Mouse (Mus musculus): ENCODE results near the gene Alg14. TPM values are rescaled to one million over a fixed set of nuclear protein-coding genes. Genes with fewer than 3 reads are reported as not detected.

The Alg14 gene
- total and polyA plus RNA-seq, 3 experiments, result 6.0 to 10.2 (median 6.3) TPM

DNA sequence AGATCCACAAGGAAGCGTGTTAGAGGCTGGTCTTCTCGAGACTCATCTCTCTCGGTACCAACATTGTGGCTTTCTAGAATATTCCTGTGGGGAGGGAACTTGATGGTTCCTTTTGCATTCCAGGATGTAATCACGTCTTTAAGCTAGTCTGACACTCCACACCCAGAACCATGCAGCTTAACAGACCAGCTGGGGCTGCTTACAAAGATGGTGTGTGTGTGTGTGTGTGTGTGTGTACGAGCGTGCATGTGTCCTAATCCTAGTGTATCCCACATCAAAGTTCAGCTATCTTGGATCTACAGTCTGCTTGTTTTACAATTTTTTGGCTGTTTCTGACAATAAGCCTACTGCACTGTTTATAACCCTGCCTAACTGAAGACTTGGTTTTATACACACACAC is 105.4 kb downstream of the Alg14 start:
- in situ Hi-C loops (cut with MboI; ENCODE audit: low pct_ligation_motif_present, low pct_unique_long_range_greater_than_20kb, low sequenced_read_pairs) (no loop called here), dilution Hi-C loops (cut with MboI; ENCODE audit: extremely low pct_ligation_motif_present, extremely low pct_unique_long_range_greater_than_20kb, low sequenced_read_pairs) (no loop called here)
- no peaks in the 10 kb centered on the region; a peak in 1 of 4 replicates for H3K4me1 ChIP-seq (ENCODE audit: control insufficient read depth in 1 of 2, insufficient read depth in 2 of 2)
- H3K4me2 ChIP-seq (ENCODE audit: insufficient read depth, low read depth, poor library complexity, severe bottlenecking), result no peak overlapping the region
- H3K27ac ChIP-seq (ENCODE audit: insufficient read depth, low read depth), result no peak overlapping the region
- H3K9me3 ChIP-seq (replicated peaks; ENCODE audit: low read length), result no peaks in the 10 kb centered on the region
- H3K27me3 ChIP-seq (replicated peaks), result no peaks in the 10 kb centered on the region
- H3K9ac ChIP-seq (ENCODE audit: insufficient read depth, low read depth), result no peak overlapping the region
- no peak for TF ChIP-seq KAT2A (IDR thresholded peaks at IDR 0.05; ENCODE audit: insufficient replicate concordance, low read length)
- no peak for TF ChIP-seq ETS1 (conservative IDR thresholded peaks at IDR 0.05; ENCODE audit: low read depth, low read length)
- no peak for TF ChIP-seq NELFE (IDR thresholded peaks at IDR 0.05; ENCODE audit: low read depth, low read length)
- no peak for TF ChIP-seq MXI1 (IDR thresholded peaks at IDR 0.05; ENCODE audit: low read depth, low read length)
- TF ChIP-seq ZNF384 (IDR thresholded peaks at IDR 0.05; ENCODE audit: low read depth, low read length), result no peak
- TF ChIP-seq JUN (IDR thresholded peaks at IDR 0.05; ENCODE audit: insufficient read depth, low read depth, low read length), result no peak
- no peak for TF ChIP-seq GABPA (IDR thresholded peaks at IDR 0.05; ENCODE audit: insufficient replicate concordance, low read depth, low read length)
- no peak for TF ChIP-seq E2F4 (IDR thresholded peaks at IDR 0.05; ENCODE audit: insufficient replicate concordance, low read depth, low read length)
- no peak for TF ChIP-seq USF2 (conservative IDR thresholded peaks at IDR 0.05; ENCODE audit: low read depth, low read length)
- no peak for TF ChIP-seq MAX (IDR thresholded peaks at IDR 0.05; ENCODE audit: low read length)
- no peak for TF ChIP-seq ZKSCAN1 (IDR thresholded peaks at IDR 0.05; ENCODE audit: borderline replicate concordance, low read depth, low read length)
- no peaks in the 10 kb centered on the region for H3K36me3 ChIP-seq (replicated peaks in 1 of 2; ENCODE audit: control insufficient read depth in 1 of 2, insufficient read depth in 1 of 2, low read length in 1 of 2)
- H3K79me2 ChIP-seq (replicated peaks; ENCODE audit: control insufficient read depth, extremely low read depth, insufficient read depth, poor library complexity, severe bottlenecking), result no peaks in the 10 kb centered on the region
- no peak for DNase-seq (ENCODE audit: extremely low read depth)
- H3K4me3 ChIP-seq (replicated peaks in 1 of 3; ENCODE audit: low read depth in 2 of 3, low read length in 2 of 3, poor library complexity in 1 of 3), result no peak overlapping the region

DNA sequence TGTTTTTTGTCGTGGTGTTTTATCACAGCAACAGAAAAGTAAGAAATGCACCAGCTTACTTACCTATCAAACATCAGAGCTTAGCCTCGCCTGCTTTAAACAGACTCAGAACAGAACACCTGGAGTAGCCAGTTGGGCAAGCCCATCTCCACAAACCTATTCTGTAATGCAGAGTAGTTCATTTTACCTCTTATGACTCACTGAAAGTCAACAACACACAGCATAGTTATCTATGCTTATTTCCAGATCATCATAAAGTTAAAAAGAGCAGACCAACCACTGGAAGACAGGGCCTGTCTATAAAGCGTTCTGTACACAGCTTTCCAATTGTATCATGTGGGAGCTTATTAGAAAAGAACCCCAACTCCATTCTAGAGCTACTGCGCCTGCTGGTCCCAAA is 109.8 kb downstream of the Alg14 start:
- Histone ChIP-seq H3K9me3 (replicated peaks; ENCODE audit: low read length) (no peaks in the 10 kb centered on the region), H3K4me1 (ENCODE audit: control insufficient read depth in 1 of 2, insufficient read depth in 2 of 2) (no peaks in the 10 kb centered on the region), H3K27ac (ENCODE audit: insufficient read depth, low read depth) (no peak overlapping the region), H3K4me2 (ENCODE audit: insufficient read depth, low read depth, poor library complexity, severe bottlenecking) (no peak overlapping the region), H3K79me2 (replicated peaks; ENCODE audit: control insufficient read depth, extremely low read depth, insufficient read depth, poor library complexity, severe bottlenecking) (no peaks in the 10 kb centered on the region), H3K9ac (ENCODE audit: insufficient read depth, low read depth) (no peak overlapping the region), H3K36me3 (replicated peaks in 1 of 2; ENCODE audit: control insufficient read depth in 1 of 2, insufficient read depth in 1 of 2, low read length in 1 of 2) (no peaks in the 10 kb centered on the region), H3K27me3 (replicated peaks) (no peaks in the 10 kb centered on the region), H3K4me3 (replicated peaks in 1 of 3; ENCODE audit: low read depth in 2 of 3, low read length in 2 of 3, poor library complexity in 1 of 3) (no peak overlapping the region)
- in situ Hi-C loops (cut with MboI; ENCODE audit: low pct_ligation_motif_present, low pct_unique_long_range_greater_than_20kb, low sequenced_read_pairs) (no loop called here), dilution Hi-C loops (cut with MboI; ENCODE audit: extremely low pct_ligation_motif_present, extremely low pct_unique_long_range_greater_than_20kb, low sequenced_read_pairs) (no loop called here)
- DNase-seq (ENCODE audit: extremely low read depth), result no peak
- TF ChIP-seq JUND (conservative IDR thresholded peaks at IDR 0.05; ENCODE audit: low read depth, low read length), result no peak
- no peak for TF ChIP-seq KAT2A (IDR thresholded peaks at IDR 0.05; ENCODE audit: insufficient replicate concordance, low read length)
- no peak for TF ChIP-seq RCOR1 (conservative IDR thresholded peaks at IDR 0.05; ENCODE audit: low read depth, low read length)
- TF ChIP-seq USF2 (conservative IDR thresholded peaks at IDR 0.05; ENCODE audit: low read depth, low read length), result no peak
- no peak for TF ChIP-seq ZMIZ1 (IDR thresholded peaks at IDR 0.05; ENCODE audit: low read depth, low read length)
- no peak for TF ChIP-seq MAFK (IDR thresholded peaks at IDR 0.05; ENCODE audit: insufficient replicate concordance, low read length)
- TF ChIP-seq SMC3 (IDR thresholded peaks at IDR 0.05; ENCODE audit: low read depth, low read length), result no peak
- TF ChIP-seq CHD1 (IDR thresholded peaks at IDR 0.05; ENCODE audit: low read depth, low read length), result no peak
- TF ChIP-seq GABPA (IDR thresholded peaks at IDR 0.05; ENCODE audit: insufficient replicate concordance, low read depth, low read length), result no peak
- no peak for TF ChIP-seq CHD2 (IDR thresholded peaks at IDR 0.05; ENCODE audit: low read length)
- no peak for TF ChIP-seq ZNF384 (IDR thresholded peaks at IDR 0.05; ENCODE audit: low read depth, low read length)
- TF ChIP-seq ZC3H11A (IDR thresholded peaks at IDR 0.05; ENCODE audit: low read depth, low read length), result no peak
- TF ChIP-seq ZKSCAN1 (IDR thresholded peaks at IDR 0.05; ENCODE audit: borderline replicate concordance, low read depth, low read length), result no peak
- TF ChIP-seq EP300 (IDR thresholded peaks at IDR 0.05; ENCODE audit: low read length), result no peak
- no peak for TF ChIP-seq MYC (IDR thresholded peaks at IDR 0.05; ENCODE audit: low read depth, low read length)
- TF ChIP-seq POLR2AphosphoS2 (IDR thresholded peaks at IDR 0.05; ENCODE audit: low read depth, low read length), result no peak
- no peak for TF ChIP-seq MXI1 (IDR thresholded peaks at IDR 0.05; ENCODE audit: low read depth, low read length)
- no peak for TF ChIP-seq SIN3A (IDR thresholded peaks at IDR 0.05; ENCODE audit: low read length)
- TF ChIP-seq ETS1 (conservative IDR thresholded peaks at IDR 0.05; ENCODE audit: low read depth, low read length), result no peak
